ENCODE assay signal across 19 mouse cellular contexts in the genomic region with DNA sequence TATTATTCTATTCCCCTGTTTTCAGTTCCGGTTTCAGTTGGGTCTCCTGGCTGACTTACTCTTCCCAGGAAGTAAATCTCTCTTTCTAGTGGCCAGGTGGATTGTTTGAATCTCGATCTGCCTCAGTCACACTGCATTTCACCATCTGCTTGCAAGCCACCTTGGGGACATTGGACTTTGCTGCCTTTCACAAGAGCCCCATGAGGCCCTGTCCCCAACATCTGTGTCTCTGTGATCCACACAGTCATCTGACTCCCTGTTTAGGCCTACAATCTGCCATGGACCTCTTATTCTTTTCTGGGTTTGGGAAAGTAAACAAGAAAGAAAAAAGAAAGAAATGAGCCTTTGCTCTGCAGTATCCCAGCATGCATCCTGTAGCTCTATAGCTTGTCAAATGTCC.
DNase-seq lines count a peak whose midpoint lies in the region; ATAC-seq and TF ChIP-seq lines count a peak whose summit lies in the region.
"Had no signal": no experiment of that assay in that cellular context is flagged by ENCODE, and none has a peak within 500 bp of the region (broad histone marks: within the 10 kb centered on the region; RNA-seq: fewer than 3 reads in every experiment).

No protein-coding gene starts in this region.

- peaks cover 12% of the 10 kb centered on the region for H3K4me1 ChIP-seq in hindbrain, embryonic 10.5 days (replicated peaks)
- no peaks in the 10 kb centered on the region for H3K4me1 ChIP-seq in hindbrain, postnatal 0 days (ENCODE audit: insufficient read depth, low read length)
- H3K4me1 ChIP-seq in midbrain, embryonic 10.5 days, result peaks cover 9% of the 10 kb centered on the region
- no peaks in the 10 kb centered on the region for H3K4me1 ChIP-seq in midbrain, postnatal 0 days (ENCODE audit: insufficient read depth, low read length)
- H3K4me1 ChIP-seq in intestine, embryonic 15.5 days (replicated peaks), result no peaks in the 10 kb centered on the region
- H3K4me1 ChIP-seq in intestine, postnatal 0 days (replicated peaks; ENCODE audit: control insufficient read depth, insufficient read depth, low read length), result 0 out of 2 replicates have a peak, but pooled peaks cover 3% of the 10 kb centered on the region
- H3K4me1 ChIP-seq: embryonic facial prominence, embryonic 15.5 days; heart, embryonic 15.5 days; hindbrain, embryonic 15.5 days had no signal

- no peaks in the 10 kb centered on the region for H3K36me3 ChIP-seq in hindbrain, embryonic 10.5 days
- H3K36me3 ChIP-seq in hindbrain, postnatal 0 days (ENCODE audit: insufficient read depth, low read length), result no peaks in the 10 kb centered on the region
- no peaks in the 10 kb centered on the region for H3K36me3 ChIP-seq in midbrain, embryonic 10.5 days
- no peaks in the 10 kb centered on the region for H3K36me3 ChIP-seq in midbrain, postnatal 0 days (ENCODE audit: insufficient read depth, low read length)
- no peaks in the 10 kb centered on the region for H3K36me3 ChIP-seq in intestine, embryonic 15.5 days
- no peaks in the 10 kb centered on the region for H3K36me3 ChIP-seq in intestine, postnatal 0 days (ENCODE audit: control insufficient read depth, insufficient read depth)
- H3K36me3 ChIP-seq: embryonic facial prominence, embryonic 15.5 days; forebrain, embryonic 10.5 days; heart, embryonic 15.5 days; hindbrain, embryonic 15.5 days had no signal

- intact Hi-C loops in left cerebral cortex, postnatal 25 days (cut with DNase I), result no loop called here

- TF ChIP-seq CTCF in hindbrain, postnatal 0 days (IDR thresholded peaks at IDR 0.05; ENCODE audit: low read depth), result no peak
- no peak for TF ChIP-seq CTCF in midbrain, postnatal 0 days (IDR thresholded peaks at IDR 0.05)
- TF ChIP-seq CTCF in intestine, postnatal 0 days (IDR thresholded peaks at IDR 0.05; ENCODE audit: low read depth), result no peak

- H3K9me3 ChIP-seq in hindbrain, embryonic 10.5 days, result no peaks in the 10 kb centered on the region
- no peaks in the 10 kb centered on the region for H3K9me3 ChIP-seq in hindbrain, postnatal 0 days (ENCODE audit: low read length)
- H3K9me3 ChIP-seq in midbrain, embryonic 10.5 days (replicated peaks), result no peaks in the 10 kb centered on the region
- H3K9me3 ChIP-seq in midbrain, postnatal 0 days (ENCODE audit: low read length), result no peaks in the 10 kb centered on the region
- H3K9me3 ChIP-seq in intestine, embryonic 15.5 days, result no peaks in the 10 kb centered on the region
- H3K9me3 ChIP-seq in intestine, postnatal 0 days (ENCODE audit: control insufficient read depth), result no peaks in the 10 kb centered on the region
- H3K9me3 ChIP-seq: embryonic facial prominence, embryonic 15.5 days; forebrain, embryonic 10.5 days; heart, embryonic 15.5 days; hindbrain, embryonic 15.5 days had no signal

- DNase-seq in hindbrain, embryonic 10.5 days (ENCODE audit: low spot score), result peak; percentile 5
- DNase-seq in hindbrain, postnatal 0 days (ENCODE audit: low spot score), result no peak
- no peak for DNase-seq in midbrain, embryonic 10.5 days (ENCODE audit: low spot score)
- DNase-seq in midbrain, postnatal 0 days (ENCODE audit: low spot score), result no peak
- no peak for DNase-seq in left cerebral cortex, postnatal 25 days (ENCODE audit: low spot score in 2 of 2)
- DNase-seq: adrenal gland, adult 2 months; adrenal gland, postnatal 25 days; cerebellum, adult 2 months; cerebellum, postnatal 10 days; gastrocnemius, postnatal 14 days; heart, postnatal 14 days had no signal

- no peak overlapping the region for H3K9ac ChIP-seq in hindbrain, postnatal 0 days (replicated peaks; ENCODE audit: low read length)
- H3K9ac ChIP-seq in midbrain, postnatal 0 days (replicated peaks; ENCODE audit: low read length, poor library complexity, severe bottlenecking), result no peak overlapping the region
- H3K9ac ChIP-seq in intestine, embryonic 15.5 days, result no peak overlapping the region
- no peak overlapping the region for H3K9ac ChIP-seq in intestine, postnatal 0 days (ENCODE audit: low read depth, low read length)
- H3K9ac ChIP-seq: embryonic facial prominence, embryonic 15.5 days; heart, embryonic 15.5 days; hindbrain, embryonic 15.5 days had no signal

- H3K4me3 ChIP-seq in hindbrain, embryonic 10.5 days, result no peak overlapping the region
- H3K4me3 ChIP-seq in hindbrain, postnatal 0 days (ENCODE audit: low read length), result no peak overlapping the region
- no peak overlapping the region for H3K4me3 ChIP-seq in midbrain, embryonic 10.5 days
- no peak overlapping the region for H3K4me3 ChIP-seq in midbrain, postnatal 0 days (ENCODE audit: low read depth, low read length)
- no peak overlapping the region for H3K4me3 ChIP-seq in intestine, embryonic 15.5 days (replicated peaks)
- no peak overlapping the region for H3K4me3 ChIP-seq in intestine, postnatal 0 days (ENCODE audit: low read depth, low read length)
- H3K4me3 ChIP-seq: embryonic facial prominence, embryonic 15.5 days; erythroblast, embryonic 14.5 days; forebrain, embryonic 10.5 days; heart, embryonic 15.5 days; hindbrain, embryonic 15.5 days had no signal

- H3K27me3 ChIP-seq in hindbrain, embryonic 10.5 days (ENCODE audit: insufficient read depth, poor library complexity, severe bottlenecking), result no peaks in the 10 kb centered on the region
- no peaks in the 10 kb centered on the region for H3K27me3 ChIP-seq in hindbrain, postnatal 0 days (ENCODE audit: insufficient read depth, low read length)
- H3K27me3 ChIP-seq in midbrain, embryonic 10.5 days (ENCODE audit: low read depth, poor library complexity, severe bottlenecking), result no peaks in the 10 kb centered on the region
- H3K27me3 ChIP-seq in midbrain, postnatal 0 days (ENCODE audit: insufficient read depth, low read length), result no peaks in the 10 kb centered on the region
- no peaks in the 10 kb centered on the region for H3K27me3 ChIP-seq in intestine, embryonic 15.5 days (replicated peaks)
- no peaks in the 10 kb centered on the region for H3K27me3 ChIP-seq in intestine, postnatal 0 days (replicated peaks; ENCODE audit: control insufficient read depth, insufficient read depth, low read length)
- H3K27me3 ChIP-seq: embryonic facial prominence, embryonic 15.5 days; heart, embryonic 15.5 days; hindbrain, embryonic 15.5 days had no signal

- H3K27ac ChIP-seq in hindbrain, embryonic 10.5 days, result peak overlapping the region; percentile 6; the same call in 1 of the 2 replicates
- H3K27ac ChIP-seq in hindbrain, postnatal 0 days, result no peak overlapping the region
- peak overlapping the region; percentile 18; the same call in 1 of the 2 replicates for H3K27ac ChIP-seq in midbrain, embryonic 10.5 days (replicated peaks)
- no peak overlapping the region for H3K27ac ChIP-seq in midbrain, postnatal 0 days (ENCODE audit: low read depth, low read length)
- H3K27ac ChIP-seq in intestine, embryonic 15.5 days, result no peak overlapping the region
- H3K27ac ChIP-seq in intestine, postnatal 0 days (ENCODE audit: low read depth, low read length), result peak overlapping the region; percentile 41; the same call in 1 of the 2 replicates
- H3K27ac ChIP-seq: embryonic facial prominence, embryonic 15.5 days; forebrain, embryonic 10.5 days; heart, embryonic 15.5 days; hindbrain, embryonic 15.5 days had no signal

- 61% methylated on average over 2 of the region's 2 CpGs for WGBS in hindbrain, embryonic 10.5 days
- WGBS in hindbrain, postnatal 0 days, result 41% methylated on average over 2 of the region's 2 CpGs
- WGBS in midbrain, embryonic 10.5 days, result 71% methylated on average over 2 of the region's 2 CpGs
- 33% methylated on average over 2 of the region's 2 CpGs for WGBS in midbrain, postnatal 0 days
- 70% methylated on average over 2 of the region's 2 CpGs for WGBS in intestine, embryonic 15.5 days
- WGBS in intestine, postnatal 0 days, result 28% methylated on average over 2 of the region's 2 CpGs

- H3K4me2 ChIP-seq in hindbrain, postnatal 0 days (ENCODE audit: low read depth, low read length), result no peak overlapping the region
- H3K4me2 ChIP-seq in midbrain, postnatal 0 days (ENCODE audit: low read depth, low read length, poor library complexity, severe bottlenecking), result no peak overlapping the region
- H3K4me2 ChIP-seq in intestine, embryonic 15.5 days (replicated peaks), result no peak overlapping the region
- no peak overlapping the region for H3K4me2 ChIP-seq in intestine, postnatal 0 days (replicated peaks; ENCODE audit: low read depth)
- H3K4me2 ChIP-seq: embryonic facial prominence, embryonic 15.5 days; heart, embryonic 15.5 days; hindbrain, embryonic 15.5 days had no signal

- no peak for ATAC-seq in hindbrain, postnatal 0 days
- ATAC-seq in midbrain, postnatal 0 days (ENCODE audit: low FRiP score), result no peak
- peak; percentile 76 for ATAC-seq in intestine, embryonic 15.5 days
- peak; percentile 97 for ATAC-seq in intestine, postnatal 0 days
- ATAC-seq: forebrain, embryonic 16.5 days had no signal

Comparison
In these comparisons a context has a peak if more than half of its experiments do, and no peak if none do; other contexts are left out.
1. H3K27ac ChIP-seq: peak in hindbrain, embryonic 10.5 days (single experiment), midbrain, embryonic 10.5 days (single experiment) and intestine, postnatal 0 days (single experiment); none in hindbrain, postnatal 0 days (single experiment), midbrain, postnatal 0 days (single experiment) and intestine, embryonic 15.5 days (single experiment).
2. ATAC-seq: peak in intestine, embryonic 15.5 days (single experiment) and intestine, postnatal 0 days (single experiment); none in hindbrain, postnatal 0 days (single experiment) and midbrain, postnatal 0 days (single experiment).